Mouse (Mus musculus) spleen, adult 10 weeks (tissue): ENCODE data around the gene Spag6. TPM values are rescaled to one million over a fixed set of nuclear protein-coding genes. Genes with fewer than 3 reads are reported as not detected.

Source experiments
- polyA plus RNA-seq: library from polyadenylated mRNA; stranded (reverse); fragments of 350-450 nt; fragmentation: Illumina TruSeq; extraction: RNeasy Lipid Tissue Mini Kit (QIAGEN cat#74804); gene quantifications from one replicate; pipeline ENCODE4 v1.2.3, GENCODE M21; 2015; ENCODE audit warnings: low replicate concordance; ENCODE audit not compliant: insufficient read depth

The Spag6 gene
- polyA plus RNA-seq = 0.12 TPM

DNA sequence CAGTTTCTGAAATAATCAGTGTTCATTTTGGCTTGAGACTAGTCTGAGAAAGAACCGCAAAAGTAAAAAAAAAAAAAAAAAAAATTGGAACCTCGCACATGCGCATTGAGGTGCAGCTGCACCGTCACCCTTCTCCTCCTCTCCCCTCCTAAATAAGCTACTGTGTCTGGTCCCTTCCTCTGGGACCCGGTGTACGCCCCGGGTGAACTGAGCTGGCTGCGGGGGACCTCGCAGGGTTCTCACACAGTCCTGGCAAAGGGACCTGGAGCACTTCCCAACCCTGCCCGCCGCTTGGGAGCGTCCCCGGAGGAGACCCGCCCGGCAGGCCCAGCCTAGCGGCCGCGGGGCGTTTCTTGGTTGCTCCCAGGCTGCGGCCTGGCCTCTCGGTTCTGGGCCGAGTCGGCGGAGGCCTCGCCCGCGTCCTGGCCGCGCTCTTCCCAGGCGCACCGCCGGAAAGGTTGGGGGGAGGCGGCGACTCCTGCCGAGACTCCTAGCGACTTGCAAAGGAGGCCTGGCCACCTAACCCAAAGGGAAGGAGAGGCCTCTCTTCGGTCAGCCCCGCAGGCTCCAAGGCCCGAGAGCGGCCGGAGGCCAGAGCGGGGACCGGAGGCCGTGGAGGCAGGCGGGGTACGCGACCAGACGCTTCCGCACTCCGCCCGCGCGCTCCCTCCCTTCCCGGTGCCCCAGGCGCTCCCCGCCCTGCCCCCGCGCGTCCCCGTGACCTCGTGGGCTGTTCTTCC, at the start of gene Spag6:
TSS of gene Spag6 (plus strand) at position 162 of the 740 bp plus-strand sequence.

DNA sequence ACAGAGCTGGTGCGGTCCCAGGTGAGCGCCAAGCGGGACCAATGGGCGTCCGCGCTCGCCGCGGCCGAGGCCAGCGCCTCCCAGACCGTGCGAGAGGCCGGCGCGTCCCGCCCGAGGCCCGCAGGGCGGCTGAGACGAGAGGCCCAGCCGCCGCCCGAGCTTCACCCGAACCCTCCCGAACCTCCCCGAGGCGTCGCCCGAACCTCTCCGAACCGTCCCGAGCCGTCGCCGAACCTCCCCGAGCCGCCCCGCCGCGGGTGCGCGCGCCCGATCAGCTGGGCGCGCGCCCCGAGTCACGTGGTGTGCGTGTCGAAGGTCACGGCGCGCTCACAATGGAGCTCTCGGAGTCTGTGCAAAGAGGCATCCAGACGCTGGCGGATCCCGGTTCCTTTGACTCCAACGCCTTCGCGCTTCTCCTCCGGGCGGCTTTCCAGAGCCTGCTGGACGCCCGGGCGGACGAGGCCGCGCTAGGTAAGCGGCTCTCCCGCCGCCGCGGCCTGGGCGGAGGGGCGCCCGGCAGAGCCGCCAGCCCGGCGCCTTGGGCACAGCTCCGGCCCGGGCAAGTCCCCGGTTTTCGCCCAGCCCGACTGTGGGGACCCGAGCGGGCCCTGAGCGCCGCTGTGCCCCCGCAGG, 21.6 kb upstream of the Spag6 start, which contains the start of gene Commd3:
TSS of gene Commd3 (plus strand) at position 252 of the 633 bp plus-strand sequence.

DNA sequence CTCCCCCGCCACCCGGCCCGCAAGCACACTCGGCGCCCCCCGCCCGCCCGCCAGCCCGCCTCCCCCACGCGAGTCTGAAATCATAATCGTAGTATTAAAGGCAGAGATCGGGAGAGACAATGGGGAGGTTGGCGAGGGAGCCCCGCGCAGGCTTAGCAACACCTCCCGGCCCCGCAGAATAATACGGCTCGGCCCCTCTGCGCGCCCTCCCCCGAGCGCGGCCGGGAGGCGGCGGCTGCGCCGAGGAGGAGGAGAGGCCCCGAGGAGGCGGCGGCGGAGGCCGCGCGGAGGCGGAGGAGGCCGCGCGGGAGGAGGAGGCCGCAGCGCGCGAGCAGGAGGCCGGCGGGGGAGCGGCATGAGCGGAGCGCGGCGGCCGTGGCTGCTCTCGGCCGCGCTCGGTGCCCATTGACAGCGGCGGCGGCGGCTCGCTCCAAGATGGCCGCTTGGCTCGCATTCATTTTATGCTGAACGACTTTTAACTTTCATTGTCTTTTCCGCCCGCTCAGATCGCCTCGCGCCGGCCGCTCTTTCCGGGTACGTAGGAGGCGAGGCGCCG, 16.8 kb upstream of the Spag6 start, which contains the start of gene Bmi1:
TSS of gene Bmi1 (plus strand) at position 83 of the 556 bp plus-strand sequence.

Other genes with a start within 250 kb of the Spag6 start
- gene Commd3, start 21.6 kb upstream of the Spag6 start, polyA plus RNA-seq = 178 TPM
- 95.2 TPM for gene Bmi1, start 17.0 kb upstream of the Spag6 start, polyA plus RNA-seq